Mouse (Mus musculus) CH12.LX (cell line): ENCODE measurements around the gene Slc39a3.
A peak's percentile ranks its signal among the peaks of the same experiment; 100 is the strongest.

ENCODE experiments used
- CTCF ChIP-seq, 2 experiments: IDR thresholded peaks in 1 of 2; conservative IDR thresholded peaks in 1 of 2; 2 replicates each; pipeline ENCODE4 v1.5.1; 2011 to 2012; ENCODE audit warnings: low read depth in 2 of 2, low read length in 2 of 2, improper control_type of control experiment in 1 of 2, inconsistent platforms in 1 of 2, mild to moderate bottlenecking in 1 of 2, moderate library complexity in 1 of 2
- MAX ChIP-seq: IDR thresholded peaks from 2 replicates; pipeline ENCODE4 v1.6.1; 2011; ENCODE audit warnings: low read length, improper control_type of control experiment
- POLR2A ChIP-seq: IDR thresholded peaks from 2 replicates; pipeline ENCODE4 v1.6.1; 2011; ENCODE audit warnings: low read depth, mild to moderate bottlenecking, improper control_type of control experiment, low read length
- SMC3 ChIP-seq: IDR thresholded peaks from 2 replicates; pipeline ENCODE4 v1.6.1; 2011; ENCODE audit warnings: low read depth, low read length, improper control_type of control experiment

GRCm38 (mm10) chr10:81036988-81037580 lies at the start of gene Slc39a3:
- TF ChIP-seq SMC3 (peak; percentile 8; the same call in 1 of the 2 replicates), CTCF (conservative IDR thresholded peaks at IDR 0.05 in 1 of 2, IDR thresholded peaks at IDR 0.05 in 1 of 2; ENCODE audit: low read depth in 2 of 2, low read length in 2 of 2) (no peak), POLR2A (no peak), MAX (no peak; the same call in 1 of the 2 replicates)
